Comparison of ENCODE assay signal across 8 mouse cellular contexts in genomic region chr7:35120146-35120691, GRCm38 (mm10). TPM values are rescaled to one million over a fixed set of nuclear protein-coding genes. Genes with fewer than 3 reads are reported as not detected.
DNase-seq lines count a peak whose midpoint lies in the region; ATAC-seq and TF ChIP-seq lines count a peak whose summit lies in the region.

No protein-coding gene starts in this region.

- H3K36me3 ChIP-seq in embryonic facial prominence, embryonic 10.5 days (replicated peaks) = no peaks in the 10 kb centered on the region
- no peaks in the 10 kb centered on the region for H3K36me3 ChIP-seq in heart, embryonic 14.5 days (ENCODE audit: control insufficient read depth, insufficient read depth, low read length)
- H3K36me3 ChIP-seq in kidney, postnatal 0 days (ENCODE audit: insufficient read depth, low read length) = no peaks in the 10 kb centered on the region
- H3K36me3 ChIP-seq in midbrain, embryonic 14.5 days (ENCODE audit: control insufficient read depth, insufficient read depth, low read length) = no peaks in the 10 kb centered on the region

- H3K9me3 ChIP-seq in embryonic facial prominence, embryonic 10.5 days = no peaks in the 10 kb centered on the region
- no peaks in the 10 kb centered on the region for H3K9me3 ChIP-seq in heart, embryonic 14.5 days (ENCODE audit: control insufficient read depth, low read length)
- H3K9me3 ChIP-seq in kidney, postnatal 0 days (replicated peaks; ENCODE audit: low read length) = no peaks in the 10 kb centered on the region
- no peaks in the 10 kb centered on the region for H3K9me3 ChIP-seq in midbrain, embryonic 14.5 days (ENCODE audit: control insufficient read depth, low read length)

- peak overlapping the region; percentile 68 for H3K4me3 ChIP-seq in embryonic facial prominence, embryonic 10.5 days
- peak overlapping the region; percentile 54 to 62 for H3K4me3 ChIP-seq in heart, embryonic 14.5 days (ENCODE audit: control insufficient read depth in 1 of 2, insufficient read depth in 1 of 2, low read depth in 1 of 2, low read length in 2 of 2)
- H3K4me3 ChIP-seq in kidney, postnatal 0 days (replicated peaks; ENCODE audit: low read depth, low read length) = peak overlapping the region; percentile 57
- peak overlapping the region; percentile 51 for H3K4me3 ChIP-seq in midbrain, embryonic 14.5 days (replicated peaks; ENCODE audit: low read depth, low read length)

- WGBS in embryonic facial prominence, embryonic 10.5 days = under 1% methylated on average over 53 of the region's 53 CpGs
- WGBS in heart, embryonic 14.5 days = under 1% methylated on average over 51 of the region's 53 CpGs
- WGBS in kidney, postnatal 0 days = under 1% methylated on average over 53 of the region's 53 CpGs
- 1% methylated on average over 53 of the region's 53 CpGs for WGBS in midbrain, embryonic 14.5 days

- peak; percentile 17 for DNase-seq in thymus, postnatal 4 days
- no peak for DNase-seq in thymus, postnatal 14 days
- DNase-seq in embryonic facial prominence, embryonic 10.5 days (ENCODE audit: low spot score) = peak; percentile 61
- DNase-seq in kidney, postnatal 0 days (ENCODE audit: low spot score) = peak; percentile 47
- DNase-seq in midbrain, embryonic 14.5 days = peak; percentile 46
- no peak for DNase-seq in frontal cortex, postnatal 14 days (ENCODE audit: low spot score in 2 of 2)

- H3K27me3 ChIP-seq in embryonic facial prominence, embryonic 10.5 days (replicated peaks; ENCODE audit: low read depth, poor library complexity, severe bottlenecking) = peaks cover 93% of the 10 kb centered on the region
- peaks cover 73% of the 10 kb centered on the region for H3K27me3 ChIP-seq in heart, embryonic 14.5 days (ENCODE audit: control insufficient read depth, insufficient read depth, low read length)
- H3K27me3 ChIP-seq in kidney, postnatal 0 days (ENCODE audit: insufficient read depth, low read length) = peaks cover 5% of the 10 kb centered on the region; the same call in 1 of the 2 replicates
- peaks cover 64% of the 10 kb centered on the region for H3K27me3 ChIP-seq in midbrain, embryonic 14.5 days (ENCODE audit: control insufficient read depth, insufficient read depth, low read length)

- peak overlapping the region; percentile 61; the same call in 1 of the 2 replicates for H3K27ac ChIP-seq in embryonic facial prominence, embryonic 10.5 days (replicated peaks)
- H3K27ac ChIP-seq in heart, embryonic 14.5 days (replicated peaks in 1 of 2; ENCODE audit: control insufficient read depth in 1 of 2, insufficient read depth in 1 of 2, low read depth in 2 of 2, low read length in 2 of 2) = no peak overlapping the region
- no peak overlapping the region for H3K27ac ChIP-seq in kidney, postnatal 0 days
- no peak overlapping the region for H3K27ac ChIP-seq in midbrain, embryonic 14.5 days (replicated peaks; ENCODE audit: low read depth, low read length)

- ATAC-seq in heart, embryonic 14.5 days (ENCODE audit: insufficient number of reproducible peaks, insufficient read depth, low FRiP score, low read depth) = no peak
- no peak; the same call in 1 of the 2 replicates for ATAC-seq in kidney, postnatal 0 days (replicated peaks; ENCODE audit: low FRiP score, low read depth)
- no peak for ATAC-seq in midbrain, embryonic 14.5 days (ENCODE audit: low FRiP score, low TSS enrichment)
- ATAC-seq in megakaryocyte-erythroid progenitor cell, adult 5-6 weeks (replicated peaks; ENCODE audit: low FRiP score, low TSS enrichment, poor library complexity, severe bottlenecking) = no peak

- H3K4me1 ChIP-seq in embryonic facial prominence, embryonic 10.5 days = peaks cover 50% of the 10 kb centered on the region
- H3K4me1 ChIP-seq in heart, embryonic 14.5 days (ENCODE audit: control insufficient read depth in 2 of 2, insufficient read depth in 2 of 2, low read length in 2 of 2) = peaks cover 0 to 15% of the 10 kb centered on the region in 2 experiments; a peak in 3 of 4 replicates
- H3K4me1 ChIP-seq in kidney, postnatal 0 days (replicated peaks; ENCODE audit: insufficient read depth, low read length) = peaks cover 9% of the 10 kb centered on the region; the same call in 1 of the 2 replicates
- peaks cover 19% of the 10 kb centered on the region; the same call in 1 of the 2 replicates for H3K4me1 ChIP-seq in midbrain, embryonic 14.5 days (ENCODE audit: control insufficient read depth, insufficient read depth, low read length)

- H3K4me2 ChIP-seq in heart, embryonic 14.5 days (ENCODE audit: low read length) = peak overlapping the region; percentile 97
- H3K4me2 ChIP-seq in kidney, postnatal 0 days (ENCODE audit: low read length) = peak overlapping the region; percentile 96
- peak overlapping the region; percentile 99 for H3K4me2 ChIP-seq in midbrain, embryonic 14.5 days (ENCODE audit: low read length)

- peak overlapping the region; percentile 74; the same call in 1 of the 2 replicates for H3K9ac ChIP-seq in heart, embryonic 14.5 days (ENCODE audit: low read length)
- peak overlapping the region; percentile 35 for H3K9ac ChIP-seq in kidney, postnatal 0 days (ENCODE audit: low read depth, low read length)
- H3K9ac ChIP-seq in midbrain, embryonic 14.5 days (replicated peaks; ENCODE audit: low read length) = peak overlapping the region; percentile 54; the same call in 1 of the 2 replicates

- no peak for TF ChIP-seq CTCF in kidney, postnatal 0 days (IDR thresholded peaks at IDR 0.05; ENCODE audit: low read depth)

RNA-seq across cellular contexts. Expression of gene Cebpa, which starts 1.1 kb away (rescaled TPM):
- 0.39 and 0.45 TPM in 2 replicates for polyA plus RNA-seq in embryonic facial prominence, embryonic 10.5 days (2016; fragmentation: Nextera tagmentation; extraction: Ambion mirVana)
- polyA plus RNA-seq in heart, embryonic 14.5 days (2014; fragmentation: Nextera tagmentation; extraction: Ambion mirVana) = 0.73 and 1.2 TPM in 2 replicates
- 1.9 and 2.3 TPM in 2 replicates for polyA plus RNA-seq in kidney, postnatal 0 days (2015; fragmentation: Nextera tagmentation; extraction: Ambion mirVana)
- 0.61 and 0.88 TPM in 2 replicates for polyA plus RNA-seq in midbrain, embryonic 14.5 days (2014; fragmentation: Nextera tagmentation; extraction: Ambion mirVana)
- 0.37 and 1.6 TPM in 2 replicates for total RNA-seq in megakaryocyte-erythroid progenitor cell, adult 5-6 weeks (2014; fragmentation: Nextera tagmentation)
- total RNA-seq in megakaryocyte-erythroid progenitor cell, adult 5-6 weeks (2017) = 1.9 TPM in 1 of 2 replicates, not detected in the other

Comparison
In these comparisons a context has a peak if more than half of its experiments do, and no peak if none do; other contexts are left out.
1. DNase-seq: peak in thymus, postnatal 4 days (single experiment), embryonic facial prominence, embryonic 10.5 days (single experiment), kidney, postnatal 0 days (single experiment) and midbrain, embryonic 14.5 days (single experiment); none in thymus, postnatal 14 days (single experiment) and frontal cortex, postnatal 14 days (0 of 2).
2. Peak in every context shown above with its lines, with median percentiles within 50 percentile points of each other: H3K4me3 ChIP-seq, H3K4me2 ChIP-seq and H3K9ac ChIP-seq.